Mouse (Mus musculus) bone marrow macrophage, adult 2 months (primary cell): ENCODE data around the gene Cspg5. TPM values are rescaled to one million over a fixed set of nuclear protein-coding genes. Genes with fewer than 3 reads are reported as not detected.

Experiments used
- H3K27ac ChIP-seq: 2 replicates; pipeline ENCODE4 v1.5.1; 2012; ENCODE audit warnings: low read depth, low read length; ENCODE audit not compliant: insufficient read depth
- H3K4me1 ChIP-seq: 2 replicates; pipeline ENCODE4 v1.6.1; 2012; ENCODE audit warnings: low read length; ENCODE audit not compliant: control insufficient read depth, insufficient read depth
- H3K4me3 ChIP-seq: 2 replicates; pipeline ENCODE4 v1.5.1; 2012; ENCODE audit warnings: mild to moderate bottlenecking, low read length, moderate library complexity; ENCODE audit not compliant: insufficient read depth
- CTCF ChIP-seq: IDR thresholded peaks from 2 replicates; pipeline ENCODE4 v1.5.1; 2012; ENCODE audit warnings: low read depth, mild to moderate bottlenecking, low read length, moderate library complexity
- POLR2A ChIP-seq: IDR thresholded peaks from 2 replicates; pipeline ENCODE4 v1.6.1; 2012; ENCODE audit warnings: mild to moderate bottlenecking, low read depth, low read length, borderline replicate concordance
- polyA plus RNA-seq: library from polyadenylated mRNA; stranded (reverse); fragments of >200 nt; gene quantifications from 2 replicates; pipeline ENCODE4 v1.2.4, GENCODE M21; 2012; ENCODE audit not compliant: missing spikeins, insufficient read depth, insufficient read length

Cspg5 gene
- polyA plus RNA-seq, result 0.19 TPM in 1 of 2 replicates, not detected in the other

GRCm38 (mm10) chr9:110243221-110243833, at the start of gene Cspg5:
Gene Cspg5 (plus strand): TSS chr9:110243783.
- no peak within 1 kb of the TSS for H3K27ac ChIP-seq
- H3K4me3 ChIP-seq, result no peak within 1 kb of the TSS

GRCm38 (mm10) chr9:110199870-110200269, 43.7 kb upstream of the Cspg5 start:
- peak overlapping the region; percentile 18; the same call in 1 of the 2 replicates for H3K27ac ChIP-seq
- H3K4me1 ChIP-seq, result peaks cover 10% of the 10 kb centered on the region
- TF ChIP-seq CTCF (no peak), POLR2A (no peak)
- H3K4me3 ChIP-seq, result no peak overlapping the region

More at GRCm38 (mm10) chr9:110243221-110243833, at the start of gene Cspg5:
- H3K4me1 ChIP-seq, result no peaks in the 10 kb centered on the region
- TF ChIP-seq CTCF (no peak), POLR2A (no peak)

GRCm38 (mm10) chr9:110205526-110206404, 37.8 kb upstream of the Cspg5 start:
- H3K4me3 ChIP-seq, result no peak overlapping the region
- H3K27ac ChIP-seq, result no peak overlapping the region
- peaks cover 2% of the 10 kb centered on the region for H3K4me1 ChIP-seq
- TF ChIP-seq CTCF, result no peak

GRCm38 (mm10) chr9:110206437-110206836, 37.1 kb upstream of the Cspg5 start:
- H3K4me1 ChIP-seq, result no peaks in the 10 kb centered on the region
- H3K27ac ChIP-seq, result no peak overlapping the region
- TF ChIP-seq POLR2A (no peak), CTCF (no peak)
- H3K4me3 ChIP-seq, result no peak overlapping the region

GRCm38 (mm10) chr9:110208265-110208664, 35.3 kb upstream of the Cspg5 start:
- no peak overlapping the region for H3K27ac ChIP-seq
- H3K4me1 ChIP-seq, result no peaks in the 10 kb centered on the region
- no peak for TF ChIP-seq POLR2A
- TF ChIP-seq CTCF, result no peak
- no peak overlapping the region for H3K4me3 ChIP-seq

- H3K4me1 ChIP-seq, result no peaks in the 10 kb centered on the region
- no peak overlapping the region for H3K4me3 ChIP-seq
- TF ChIP-seq CTCF, result no peak
- TF ChIP-seq POLR2A, result no peak
- no peak overlapping the region for H3K27ac ChIP-seq
Observed at GRCm38 (mm10) chr9:110208967-110209366, 34.6 kb upstream of the Cspg5 start.

GRCm38 (mm10) chr9:110224273-110224672, 19.3 kb upstream of the Cspg5 start:
- Histone ChIP-seq H3K4me1 (no peaks in the 10 kb centered on the region), H3K4me3 (no peak overlapping the region), H3K27ac (no peak overlapping the region)
- TF ChIP-seq CTCF, result no peak
- no peak for TF ChIP-seq POLR2A

GRCm38 (mm10) chr9:110226191-110226590, 17.4 kb upstream of the Cspg5 start:
- Histone ChIP-seq H3K27ac (no peak overlapping the region), H3K4me3 (no peak overlapping the region), H3K4me1 (no peaks in the 10 kb centered on the region)
- TF ChIP-seq CTCF (no peak), POLR2A (no peak)

GRCm38 (mm10) chr9:110228671-110229070, 14.9 kb upstream of the Cspg5 start:
- Histone ChIP-seq H3K4me3 (no peak overlapping the region), H3K27ac (no peak overlapping the region), H3K4me1 (no peaks in the 10 kb centered on the region)
- TF ChIP-seq POLR2A (no peak), CTCF (no peak)

- Histone ChIP-seq H3K4me1 (no peaks in the 10 kb centered on the region), H3K27ac (no peak overlapping the region), H3K4me3 (no peak overlapping the region)
- TF ChIP-seq CTCF, result no peak
- no peak for TF ChIP-seq POLR2A
Observed at GRCm38 (mm10) chr9:110229112-110229511, 14.5 kb upstream of the Cspg5 start.
